Mouse (Mus musculus) CD4-positive, CD25-positive, alpha-beta regulatory T cell (primary cell): ENCODE data around the gene Tex33. TPM values are rescaled to one million over a fixed set of nuclear protein-coding genes. Genes with fewer than 3 reads are reported as not detected.

ENCODE experiments used
- polyA plus RNA-seq: library from polyadenylated mRNA; unstranded; fragments of 100-300 nt; shearing (Covaris generic); gene quantifications from one replicate; pipeline ENCODE4 v1.2.1, GENCODE M21; 2017

The Tex33 gene
- polyA plus RNA-seq: not detected

GRCm38 (mm10) chr15:78395478-78395962 lies at the start of gene Tex33:
TSS of gene Tex33 (minus strand) at chr15:78395912.

GRCm38 (mm10) chr15:78428391-78429138 lies 32.9 kb upstream of the Tex33 start, which contains the start of gene Kctd17:
TSS of gene Kctd17 (plus strand) at chr15:78428564.

GRCm38 (mm10) chr15:78406293-78406934 lies 10.7 kb upstream of the Tex33 start, which contains the start of gene Mpst:
TSS of gene Mpst (plus strand) at chr15:78406416.

GRCm38 (mm10) chr15:78405517-78406211 lies 10.0 kb upstream of the Tex33 start, which contains the start of gene Tst:
TSS of gene Tst (minus strand) at chr15:78405907.

Other genes with a start within 250 kb of the Tex33 start
- gene Ift27, start 221.8 kb downstream of the Tex33 start, polyA plus RNA-seq: 58.3 TPM
- not detected for gene Pvalb, start 189.5 kb downstream of the Tex33 start, polyA plus RNA-seq
- gene Ncf4, start 151.1 kb downstream of the Tex33 start, polyA plus RNA-seq: 204 TPM
- not detected for gene Csf2rb2, start 90.2 kb downstream of the Tex33 start, polyA plus RNA-seq
- gene Csf2rb, start 70.2 kb downstream of the Tex33 start, polyA plus RNA-seq: 0.72 TPM
- 1.3 TPM for gene Tst, start 10.0 kb upstream of the Tex33 start, polyA plus RNA-seq
- 7.1 TPM for gene Mpst, start 10.5 kb upstream of the Tex33 start, polyA plus RNA-seq
- gene Kctd17, start 32.7 kb upstream of the Tex33 start, polyA plus RNA-seq: 23.3 TPM
- not detected for gene Tmprss6, start 72.7 kb upstream of the Tex33 start, polyA plus RNA-seq
- 978 TPM for gene Il2rb, start 99.4 kb upstream of the Tex33 start, polyA plus RNA-seq
- 5.8 TPM for gene C1qtnf6, start 135.5 kb upstream of the Tex33 start, polyA plus RNA-seq
- not detected for gene Sstr3, start 148.8 kb upstream of the Tex33 start, polyA plus RNA-seq
- 2,566 TPM for gene Rac2, start 176.9 kb upstream of the Tex33 start, polyA plus RNA-seq
- 392 TPM for gene Cyth4, start 201.1 kb upstream of the Tex33 start, polyA plus RNA-seq